Mouse (Mus musculus): ENCODE measurements around the gene Mtor.

GRCm38 (mm10) chr4:148504497-148504959 is 56.1 kb downstream of the Mtor start:
- TF ChIP-seq CTCF (IDR thresholded peaks at IDR 0.05; ENCODE audit: borderline replicate concordance, insufficient read depth, low read depth, low read length) (no peak), POLR2A (IDR thresholded peaks at IDR 0.05; ENCODE audit: borderline replicate concordance, insufficient read depth, low read length) (no peak)
